Mouse (Mus musculus): ENCODE measurements around the gene Chp1.

GRCm38 (mm10) chr2:119516811-119517210 lies 30.7 kb upstream of the Chp1 start:
- TF ChIP-seq GATA1 (IDR thresholded peaks at IDR 0.05; ENCODE audit: low read length) (no peak), TAL1 (IDR thresholded peaks at IDR 0.05; ENCODE audit: low read length) (no peak)
